Mouse (Mus musculus) lung, embryonic 14.5 days (tissue): ENCODE results near the gene Triml1. TPM values are rescaled to one million over a fixed set of nuclear protein-coding genes. Genes with fewer than 3 reads are reported as not detected.

Experiments used
- ATAC-seq: fragments of 200-750 bp; cut with Nextera tagmentation; 2 replicates; pipeline ENCODE4 v1.8.0; 2017; ENCODE audit warnings: mild to moderate bottlenecking, moderate TSS enrichment, moderate library complexity; ENCODE audit not compliant: insufficient read depth
- DNase-seq: peaks from one replicate; pipeline ENCODE4 v3.0.0-alpha.2; 2015
- H3K27ac ChIP-seq: fragments of 300-500 bp; sonication (generic); 2 replicates; pipeline ENCODE4 v1.5.1; 2014; ENCODE audit warnings: low read depth, mild to moderate bottlenecking, moderate library complexity
- H3K27me3 ChIP-seq: fragments of 300-500 bp; sonication (generic); 2 replicates; pipeline ENCODE4 v1.6.1; 2014; ENCODE audit warnings: low read length, control low read depth; ENCODE audit not compliant: insufficient read depth
- H3K36me3 ChIP-seq: fragments of 300-500 bp; sonication (generic); 2 replicates; pipeline ENCODE4 v1.6.1; 2014; ENCODE audit warnings: control low read depth; ENCODE audit not compliant: insufficient read depth
- H3K4me1 ChIP-seq: fragments of 300-500 bp; sonication (generic); 2 replicates; pipeline ENCODE4 v1.6.1; 2014; ENCODE audit warnings: antibody characterized with exemption, control low read depth; ENCODE audit not compliant: insufficient read depth
- H3K4me2 ChIP-seq: fragments of 300-500 bp; sonication (generic); 2 replicates; pipeline ENCODE4 v1.6.1; 2014; ENCODE audit warnings: mild to moderate bottlenecking
- H3K4me3 ChIP-seq: fragments of 300-500 bp; sonication (generic); 2 replicates; pipeline ENCODE4 v1.5.1; 2014; ENCODE audit warnings: low read depth, low read length
- H3K9ac ChIP-seq: fragments of 300-500 bp; sonication (generic); 2 replicates; pipeline ENCODE4 v1.6.1; 2014
- H3K9me3 ChIP-seq: fragments of 300-500 bp; sonication (generic); 2 replicates; pipeline ENCODE4 v1.6.1; 2016; ENCODE audit warnings: low read depth, low read length, control low read depth
- CTCF ChIP-seq: IDR thresholded peaks from 2 replicates; pipeline ENCODE4 v1.5.1; 2016; ENCODE audit warnings: antibody characterized with exemption, low read depth
- WGBS: fragments of 180-500 bp; shearing (Covaris S2); extraction: QIAGEN DNeasy Blood & Tissue Kit; methylation state at CpG from one replicate; pipeline ENCODE4 v1.1.7; 2014; 5-methylcytosine and 5-hydroxymethylcytosine counted together
- polyA plus RNA-seq: library from polyadenylated mRNA; unstranded; fragments of >200 nt; fragmentation: Nextera tagmentation; extraction: Ambion mirVana; gene quantifications from 2 replicates; pipeline ENCODE4 v1.2.1, GENCODE M21; 2014

Triml1 gene
- not detected in 2 replicates for polyA plus RNA-seq

DNA sequence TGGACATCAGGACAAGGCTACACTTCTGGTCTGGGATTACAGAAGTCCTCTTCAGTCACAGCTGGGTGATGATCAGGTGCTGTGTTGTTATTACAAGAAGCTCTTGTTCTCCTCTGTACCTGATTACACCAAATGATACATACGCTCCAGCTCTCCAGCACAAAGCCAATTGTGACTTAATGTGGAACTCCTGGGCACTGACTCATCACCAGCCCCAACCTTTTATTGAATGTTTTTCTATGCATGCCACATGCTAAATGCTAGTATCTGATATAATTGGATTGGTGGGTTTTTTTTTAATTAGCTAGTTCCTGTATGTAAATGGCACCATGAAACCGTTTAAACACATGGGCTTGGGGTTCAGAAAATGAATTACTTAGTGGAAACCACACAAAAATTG, at the start of gene Triml1:
TSS of gene Triml1 (minus strand) at position 101 of the 400 bp plus-strand sequence.
- Histone ChIP-seq H3K27me3 (no peaks in the 10 kb centered on the region), H3K4me3 (no peak within 1 kb of the TSS), H3K4me1 (no peaks in the 10 kb centered on the region), H3K4me2 (no peak within 1 kb of the TSS), H3K9ac (no peak within 1 kb of the TSS), H3K27ac (no peak within 1 kb of the TSS), H3K36me3 (no peaks in the 10 kb centered on the region), H3K9me3 (no peaks in the 10 kb centered on the region)
- ATAC-seq (no peak), DNase-seq (no peak)
- TF ChIP-seq CTCF: no peak
- 77% methylated on average over 2 of the region's 2 CpGs for WGBS

DNA sequence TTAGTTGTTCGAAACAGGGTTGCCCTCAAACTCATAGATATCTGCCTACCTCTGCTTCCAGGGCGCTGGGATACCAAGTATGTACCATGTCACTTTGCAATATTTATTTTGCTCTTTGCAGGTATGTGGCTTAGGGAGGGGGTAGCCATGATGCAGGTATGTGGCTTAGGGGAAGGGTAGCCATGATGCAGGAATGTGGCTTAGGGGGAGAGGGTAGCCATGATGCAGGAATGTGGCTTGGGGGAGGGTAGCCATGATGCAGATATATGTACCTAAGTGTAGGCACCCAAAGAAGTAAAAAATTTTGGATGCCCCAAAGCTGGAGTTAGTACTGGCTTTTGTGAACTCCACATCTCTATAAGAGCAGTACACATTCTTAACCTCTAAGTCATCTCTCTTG, 41.0 kb upstream of the Triml1 start:
- Histone ChIP-seq H3K4me2 (no peak overlapping the region), H3K27ac (no peak overlapping the region), H3K9ac (no peak overlapping the region), H3K36me3 (no peaks in the 10 kb centered on the region), H3K27me3 (no peaks in the 10 kb centered on the region), H3K9me3 (no peaks in the 10 kb centered on the region), H3K4me1 (no peaks in the 10 kb centered on the region), H3K4me3 (no peak overlapping the region)
- no peak for TF ChIP-seq CTCF
- WGBS: 84% methylated on average over 2 of the region's 2 CpGs
- DNase-seq: no peak
- ATAC-seq: no peak

DNA sequence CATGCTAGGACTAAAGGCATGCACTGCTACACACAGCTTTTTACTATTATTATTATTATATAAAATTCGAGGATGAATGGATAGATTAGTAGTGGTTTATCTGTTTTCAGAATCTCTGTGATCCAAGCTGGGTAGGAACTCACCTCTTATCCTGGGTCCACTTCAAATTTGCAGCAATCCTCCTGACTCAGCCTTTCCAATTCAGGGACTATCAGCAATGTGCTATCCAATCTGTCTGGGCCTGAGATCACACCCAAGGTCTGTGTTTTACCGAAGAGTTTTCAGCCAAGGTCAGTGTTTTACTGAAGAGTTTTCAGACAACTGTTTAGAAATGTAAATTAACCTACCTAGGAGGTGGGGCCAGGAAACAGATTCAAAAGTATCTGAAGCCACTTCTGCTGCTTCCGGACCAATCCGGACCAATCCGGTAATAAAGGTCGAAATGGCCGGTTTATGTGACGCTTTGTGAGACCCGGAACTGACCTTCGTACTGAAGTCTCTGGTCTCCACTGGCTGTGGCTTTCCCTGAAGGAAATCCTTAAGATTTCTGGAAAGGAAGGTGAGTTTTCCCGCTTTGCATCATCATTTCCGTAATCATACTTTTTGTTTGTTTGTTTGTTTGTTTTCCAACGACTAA, 38.9 kb upstream of the Triml1 start, which contains the start of gene Triml2:
TSS of gene Triml2 (plus strand) at position 488 of the 637 bp plus-strand sequence.
- Histone ChIP-seq H3K27ac (no peak within 1 kb of the TSS), H3K4me2 (no peak within 1 kb of the TSS), H3K9ac (no peak within 1 kb of the TSS), H3K4me1 (no peaks in the 10 kb centered on the region), H3K4me3 (no peak within 1 kb of the TSS), H3K27me3 (no peaks in the 10 kb centered on the region), H3K9me3 (no peaks in the 10 kb centered on the region), H3K36me3 (no peaks in the 10 kb centered on the region)
- DNase-seq (no peak), ATAC-seq (no peak)
- 94% methylated on average over 13 of the region's 13 CpGs for WGBS
- no peak for TF ChIP-seq CTCF

DNA sequence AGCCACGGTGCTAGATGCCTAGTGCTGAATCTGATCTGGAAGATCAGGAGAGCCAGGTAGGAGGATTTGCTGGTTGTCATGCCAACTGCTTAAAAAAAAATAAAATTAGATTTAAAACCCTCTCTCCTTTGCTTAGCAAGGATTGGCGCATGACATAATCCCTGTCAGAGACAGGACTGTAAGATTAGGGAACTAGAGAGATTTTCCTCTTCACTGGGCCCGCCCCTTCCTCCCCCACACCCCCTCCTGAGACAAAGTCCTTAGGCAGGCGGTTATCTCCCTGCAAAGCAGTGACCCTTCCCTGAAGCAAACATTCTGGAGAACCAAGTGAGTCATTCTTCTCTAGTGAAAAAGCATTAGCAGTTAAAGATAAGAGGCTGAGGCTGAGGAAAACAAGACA, 37.9 kb upstream of the Triml1 start:
- Histone ChIP-seq H3K9me3 (no peaks in the 10 kb centered on the region), H3K4me1 (no peaks in the 10 kb centered on the region), H3K27ac (no peak overlapping the region), H3K27me3 (no peaks in the 10 kb centered on the region), H3K36me3 (no peaks in the 10 kb centered on the region), H3K9ac (no peak overlapping the region), H3K4me2 (no peak overlapping the region), H3K4me3 (no peak overlapping the region)
- DNase-seq: peak; percentile 5
- peak; percentile 69; the same call in 1 of the 2 replicates for ATAC-seq
- TF ChIP-seq CTCF: no peak
- WGBS: 25% methylated on average over 4 of the region's 4 CpGs

DNA sequence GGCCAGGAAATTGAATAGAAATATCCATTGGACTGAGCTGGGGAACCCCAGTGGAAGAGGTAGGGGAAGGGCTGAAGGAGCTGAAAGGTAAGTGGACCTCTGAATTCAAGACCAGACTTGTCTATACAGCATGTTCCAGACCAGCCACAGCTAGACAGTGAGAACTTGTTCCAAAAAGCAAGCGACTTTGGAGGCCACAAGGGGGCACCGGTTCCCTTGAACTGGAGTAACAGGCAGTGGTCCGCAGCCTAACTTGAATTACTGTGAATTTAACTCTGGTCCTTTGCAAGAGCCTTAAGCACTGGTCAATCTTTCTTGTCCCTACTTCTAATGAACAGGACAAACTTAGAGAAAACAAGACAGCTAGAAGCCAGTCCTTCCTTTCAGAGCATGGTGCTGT, 37.0 kb upstream of the Triml1 start:
- 59% methylated on average over 3 of the region's 3 CpGs for WGBS
- DNase-seq (peak; percentile 27), ATAC-seq (no peak)
- Histone ChIP-seq H3K9me3 (no peaks in the 10 kb centered on the region), H3K27me3 (no peaks in the 10 kb centered on the region), H3K27ac (no peak overlapping the region), H3K36me3 (no peaks in the 10 kb centered on the region), H3K4me3 (no peak overlapping the region), H3K4me1 (no peaks in the 10 kb centered on the region), H3K4me2 (no peak overlapping the region), H3K9ac (no peak overlapping the region)
- peak; percentile 37; the same call in 1 of the 2 replicates for TF ChIP-seq CTCF

DNA sequence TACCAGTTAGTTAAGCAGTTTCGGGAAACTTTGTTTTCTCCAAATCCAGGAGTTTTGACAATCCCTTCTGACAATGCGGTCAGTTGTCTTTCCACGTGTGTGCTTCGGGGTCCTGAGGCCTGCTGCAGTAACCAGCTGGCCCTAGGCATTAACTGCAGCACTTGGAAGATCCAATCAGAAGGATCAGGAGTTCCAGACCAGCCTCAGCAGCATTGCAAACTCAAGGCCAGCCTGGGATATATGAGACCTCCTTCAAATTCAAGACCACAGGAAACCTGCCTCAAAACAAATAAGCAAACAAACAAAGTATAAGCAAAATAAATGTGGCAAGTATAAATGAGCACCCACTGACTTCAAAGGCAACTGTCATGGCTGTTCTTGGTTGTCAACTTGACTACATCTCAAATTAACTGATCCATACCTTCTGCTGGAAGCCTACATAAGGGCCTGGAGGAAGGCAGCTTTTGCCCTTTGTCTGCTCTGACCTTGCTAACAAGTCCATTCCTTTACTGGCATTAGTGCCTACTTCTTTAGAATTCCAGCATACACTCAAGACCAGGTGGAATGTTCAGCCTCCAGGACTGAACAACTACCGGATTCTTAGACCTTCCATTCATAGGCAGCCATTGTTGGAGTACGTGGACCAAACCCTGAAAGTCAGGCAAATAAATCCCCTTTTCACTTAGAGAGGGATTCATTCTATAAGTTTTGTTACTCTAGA, 35.6 kb upstream of the Triml1 start:
- Histone ChIP-seq H3K9ac (no peak overlapping the region), H3K4me3 (no peak overlapping the region), H3K4me1 (no peaks in the 10 kb centered on the region), H3K4me2 (no peak overlapping the region), H3K27me3 (no peaks in the 10 kb centered on the region), H3K36me3 (no peaks in the 10 kb centered on the region), H3K9me3 (no peaks in the 10 kb centered on the region), H3K27ac (no peak overlapping the region)
- WGBS: 89% methylated on average over 6 of the region's 6 CpGs
- ATAC-seq (no peak), DNase-seq (no peak)
- no peak for TF ChIP-seq CTCF

DNA sequence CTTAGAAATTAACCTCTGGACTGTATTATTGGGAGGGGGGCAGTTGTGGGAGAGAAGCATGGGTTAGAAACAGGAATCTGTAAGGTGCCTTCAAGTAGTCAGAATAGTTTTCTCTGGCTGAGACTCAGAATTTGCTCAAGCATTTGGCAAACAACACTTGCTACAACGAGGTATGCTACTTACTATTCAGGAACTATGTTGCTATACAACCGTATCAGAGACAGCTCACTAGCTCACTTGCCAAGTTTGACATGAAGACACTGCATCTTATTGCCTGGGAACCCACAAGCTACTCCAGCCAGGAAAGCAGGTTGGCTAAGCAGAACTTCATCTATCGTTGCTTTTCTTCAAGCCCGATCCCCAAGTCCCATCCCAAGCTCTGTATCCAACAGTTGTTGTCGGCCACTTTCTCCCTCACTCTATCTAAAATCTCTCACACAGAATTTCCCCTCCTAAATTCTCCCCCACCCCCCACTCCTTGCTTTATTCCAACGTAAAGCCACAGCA, 28.0 kb upstream of the Triml1 start:
- Histone ChIP-seq H3K4me1 (no peaks in the 10 kb centered on the region), H3K27ac (no peak overlapping the region), H3K4me3 (no peak overlapping the region), H3K9ac (no peak overlapping the region), H3K9me3 (no peaks in the 10 kb centered on the region), H3K4me2 (no peak overlapping the region), H3K27me3 (no peaks in the 10 kb centered on the region), H3K36me3 (no peaks in the 10 kb centered on the region)
- DNase-seq (no peak), ATAC-seq (no peak)
- TF ChIP-seq CTCF: no peak
- WGBS: 74% methylated on average over 6 of the region's 6 CpGs
